Mouse (Mus musculus) hindbrain, embryonic 11.5 days (tissue): ENCODE results near the gene Ube2d1. TPM values are rescaled to one million over a fixed set of nuclear protein-coding genes. Genes with fewer than 3 reads are reported as not detected.
A peak's percentile ranks its signal among the peaks of the same experiment; 100 is the strongest.

ENCODE experiments used
- ATAC-seq: fragments of 200-750 bp; cut with Nextera tagmentation; 2 replicates; pipeline ENCODE4 v1.8.0; 2017; ENCODE audit warnings: mild to moderate bottlenecking, moderate TSS enrichment, moderate library complexity; ENCODE audit not compliant: low FRiP score
- DNase-seq: peaks from one replicate; pipeline ENCODE4 v3.0.0-alpha.2; 2015; ENCODE audit warnings: low spot score
- H3K27ac ChIP-seq: fragments of 300-500 bp; sonication (generic); 2 replicates; pipeline ENCODE4 v1.5.1; 2014; ENCODE audit warnings: mild to moderate bottlenecking, low read depth, low read length
- H3K27me3 ChIP-seq: fragments of 300-500 bp; sonication (generic); 2 replicates; pipeline ENCODE4 v1.6.1; 2014; ENCODE audit warnings: mild to moderate bottlenecking, low read length, moderate library complexity, mixed read lengths; ENCODE audit not compliant: control insufficient read depth, insufficient read depth
- H3K36me3 ChIP-seq: fragments of 300-500 bp; sonication (generic); 2 replicates; pipeline ENCODE4 v1.6.1; 2014; ENCODE audit warnings: mild to moderate bottlenecking, low read length, moderate library complexity, mixed read lengths; ENCODE audit not compliant: control insufficient read depth, insufficient read depth
- H3K4me1 ChIP-seq: fragments of 300-500 bp; sonication (generic); replicated peaks from 2 replicates; pipeline ENCODE4 v1.6.1; 2014; ENCODE audit warnings: low read length, mixed read lengths; ENCODE audit not compliant: control insufficient read depth, insufficient read depth
- H3K4me2 ChIP-seq: fragments of 300-500 bp; sonication (generic); replicated peaks from 2 replicates; pipeline ENCODE4 v1.6.1; 2014; ENCODE audit warnings: mild to moderate bottlenecking, low read depth, low read length
- H3K4me3 ChIP-seq: fragments of 300-500 bp; sonication (generic); 2 replicates; pipeline ENCODE4 v1.5.1; 2014; ENCODE audit warnings: low read depth, low read length
- H3K9ac ChIP-seq: fragments of 300-500 bp; sonication (generic); 2 replicates; pipeline ENCODE4 v1.6.1; 2014; ENCODE audit warnings: low read depth, low read length
- H3K9me3 ChIP-seq: fragments of 300-500 bp; sonication (generic); 2 replicates; pipeline ENCODE4 v1.6.1; 2016; ENCODE audit warnings: low read length; ENCODE audit not compliant: control insufficient read depth
- WGBS: fragments of 180-500 bp; shearing (Covaris S2); extraction: QIAGEN DNeasy Blood & Tissue Kit; methylation state at CpG from one replicate; pipeline ENCODE4 v1.1.7; 2014; 5-methylcytosine and 5-hydroxymethylcytosine counted together
- polyA plus RNA-seq: library from polyadenylated mRNA; unstranded; fragments of >200 nt; fragmentation: Nextera tagmentation; extraction: Ambion mirVana; gene quantifications from 2 replicates; pipeline ENCODE4 v1.2.1, GENCODE M21; 2014

The Ube2d1 gene
- polyA plus RNA-seq, 1 experiment from 2014 or later: 221 TPM

- H3K36me3 ChIP-seq: no peaks in the 10 kb centered on the region
- 23% methylated on average over 6 of the region's 6 CpGs for WGBS
- H3K4me1 ChIP-seq: no peaks in the 10 kb centered on the region
- H3K4me2 ChIP-seq: 0 out of 2 replicates have a peak overlapping the region, but pooled peaks have one; percentile 12
- H3K27ac ChIP-seq: no peak overlapping the region
- H3K27me3 ChIP-seq: no peaks in the 10 kb centered on the region
- no peak overlapping the region for H3K4me3 ChIP-seq
- peak; percentile 68 for DNase-seq
- ATAC-seq: no peak
- H3K9me3 ChIP-seq: no peaks in the 10 kb centered on the region
- no peak overlapping the region for H3K9ac ChIP-seq
These were observed 21.1 kb upstream of the Ube2d1 start for GRCm38 (mm10) chr10:71306190-71306589.

GRCm38 (mm10) chr10:71302490-71302889, 17.4 kb upstream of the Ube2d1 start:
- Histone ChIP-seq H3K9ac (no peak overlapping the region), H3K27ac (no peak overlapping the region), H3K27me3 (no peaks in the 10 kb centered on the region), H3K36me3 (no peaks in the 10 kb centered on the region), H3K9me3 (no peaks in the 10 kb centered on the region), H3K4me2 (no peak overlapping the region), H3K4me3 (no peak overlapping the region), H3K4me1 (no peaks in the 10 kb centered on the region)
- ATAC-seq (no peak), DNase-seq (peak; percentile 34)
- WGBS: 35% methylated on average over 5 of the region's 5 CpGs

- Histone ChIP-seq H3K4me2 (no peak overlapping the region), H3K4me3 (no peak overlapping the region), H3K36me3 (no peaks in the 10 kb centered on the region), H3K9me3 (no peaks in the 10 kb centered on the region), H3K9ac (no peak overlapping the region), H3K27ac (no peak overlapping the region), H3K4me1 (no peaks in the 10 kb centered on the region), H3K27me3 (no peaks in the 10 kb centered on the region)
- 83% methylated on average over 16 of the region's 16 CpGs for WGBS
- no peak for ATAC-seq
- DNase-seq: no peak
These were observed 15.1 kb upstream of the Ube2d1 start for GRCm38 (mm10) chr10:71300161-71300560.

DNA sequence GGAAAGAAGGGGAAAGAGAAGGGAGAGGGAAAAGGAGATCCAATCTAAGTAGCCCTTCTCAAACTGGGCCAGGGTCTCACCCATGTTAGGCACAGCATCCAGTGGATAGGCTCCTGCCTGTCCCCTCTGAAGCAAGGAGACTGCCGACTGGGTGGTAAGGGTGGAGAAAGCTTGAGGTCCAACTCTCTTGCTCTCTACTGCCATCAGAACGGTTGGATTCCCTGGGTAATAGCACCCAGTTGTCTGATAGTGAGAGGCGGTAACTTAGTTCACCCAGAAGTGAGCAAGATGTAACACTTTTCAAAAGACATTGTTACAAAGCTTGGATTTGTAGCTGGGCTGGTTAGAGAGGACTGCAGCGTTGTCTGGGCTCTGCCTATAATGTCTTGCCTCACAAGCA, 8.2 kb upstream of the Ube2d1 start:
- no peak overlapping the region for H3K4me2 ChIP-seq
- no peak overlapping the region for H3K27ac ChIP-seq
- H3K36me3 ChIP-seq: no peaks in the 10 kb centered on the region
- no peaks in the 10 kb centered on the region for H3K4me1 ChIP-seq
- no peaks in the 10 kb centered on the region for H3K9me3 ChIP-seq
- no peak overlapping the region for H3K9ac ChIP-seq
- WGBS: 65% methylated on average over 4 of the region's 4 CpGs
- no peak for ATAC-seq
- H3K4me3 ChIP-seq: no peak overlapping the region
- H3K27me3 ChIP-seq: no peaks in the 10 kb centered on the region
- DNase-seq: no peak

DNA sequence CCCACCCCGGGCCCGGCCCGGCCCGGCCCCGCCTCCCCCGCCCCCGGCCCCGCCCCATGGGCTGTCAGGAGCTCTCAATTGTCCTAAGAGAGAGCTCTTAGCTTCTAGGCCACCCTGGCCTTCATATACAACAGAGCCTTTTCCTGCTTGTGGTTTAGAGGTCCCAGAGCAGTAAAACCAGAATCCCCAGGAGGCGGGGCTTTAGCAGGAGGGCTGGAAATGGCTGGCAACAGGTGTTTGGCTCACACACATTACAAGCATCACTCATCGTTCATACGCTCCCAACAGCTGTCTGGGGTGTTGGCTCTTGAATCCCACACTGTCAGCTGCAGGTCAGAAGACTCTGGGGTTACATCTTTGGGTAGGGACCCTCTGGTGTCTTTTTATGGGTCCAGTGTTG, 7.2 kb upstream of the Ube2d1 start:
- Histone ChIP-seq H3K9ac (no peak overlapping the region), H3K4me2 (no peak overlapping the region), H3K36me3 (no peaks in the 10 kb centered on the region), H3K4me1 (no peaks in the 10 kb centered on the region), H3K27me3 (no peaks in the 10 kb centered on the region), H3K27ac (no peak overlapping the region), H3K9me3 (no peaks in the 10 kb centered on the region), H3K4me3 (no peak overlapping the region)
- 40% methylated on average over 3 of the region's 11 CpGs for WGBS
- ATAC-seq: peak; percentile 61
- DNase-seq: no peak

- H3K36me3 ChIP-seq: no peaks in the 10 kb centered on the region
- no peak overlapping the region for H3K9ac ChIP-seq
- no peaks in the 10 kb centered on the region for H3K4me1 ChIP-seq
- no peak overlapping the region for H3K27ac ChIP-seq
- no peaks in the 10 kb centered on the region for H3K27me3 ChIP-seq
- no peaks in the 10 kb centered on the region for H3K9me3 ChIP-seq
- ATAC-seq: peak; percentile 15; the same call in 1 of the 2 replicates
- H3K4me2 ChIP-seq: no peak overlapping the region
- DNase-seq: no peak
- 25% methylated on average over 4 of the region's 4 CpGs for WGBS
- H3K4me3 ChIP-seq: no peak overlapping the region
These were observed 6.7 kb upstream of the Ube2d1 start for GRCm38 (mm10) chr10:71291801-71292200.

GRCm38 (mm10) chr10:71291179-71291661, 6.2 kb upstream of the Ube2d1 start:
- no peaks in the 10 kb centered on the region for H3K27me3 ChIP-seq
- H3K27ac ChIP-seq: no peak overlapping the region
- H3K4me2 ChIP-seq: no peak overlapping the region
- no peaks in the 10 kb centered on the region for H3K4me1 ChIP-seq
- H3K9ac ChIP-seq: no peak overlapping the region
- H3K36me3 ChIP-seq: no peaks in the 10 kb centered on the region
- WGBS: 22% methylated on average over 3 of the region's 3 CpGs
- DNase-seq: no peak
- no peaks in the 10 kb centered on the region for H3K9me3 ChIP-seq
- ATAC-seq: no peak
- no peak overlapping the region for H3K4me3 ChIP-seq

DNA sequence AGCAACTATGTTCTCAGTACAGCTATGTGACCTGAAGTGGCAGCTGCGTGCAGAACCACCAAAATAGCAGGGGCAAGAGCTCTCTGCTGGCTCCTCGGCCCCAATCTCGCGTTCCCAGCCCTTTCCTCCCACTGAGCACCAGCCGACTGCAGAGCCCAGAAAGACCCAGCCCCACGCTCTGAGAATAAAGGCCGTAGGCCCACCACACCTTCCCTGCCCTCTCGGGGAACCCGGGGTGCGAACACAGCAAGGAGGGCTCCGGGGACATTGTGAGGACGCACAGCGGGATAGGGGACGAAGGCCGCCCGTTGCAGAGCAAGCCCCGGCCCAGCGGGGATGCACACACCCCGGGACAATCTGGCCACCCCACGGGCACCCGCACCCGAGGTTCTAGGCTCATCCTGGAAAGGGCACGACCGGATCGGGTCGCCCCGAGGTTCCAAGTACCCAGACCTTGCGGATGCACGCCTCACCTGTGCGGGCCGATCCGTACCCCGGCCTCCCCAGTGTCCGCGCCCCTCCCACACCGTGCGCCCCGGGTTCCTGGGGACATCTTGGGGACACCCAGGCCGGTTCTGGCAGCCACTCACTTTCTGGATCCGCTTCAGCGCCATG, 444 bp downstream of the Ube2d1 start:
- no peaks in the 10 kb centered on the region for H3K9me3 ChIP-seq
- DNase-seq: peak; percentile 68
- H3K4me3 ChIP-seq: peak overlapping the region; percentile 97
- H3K27me3 ChIP-seq: no peaks in the 10 kb centered on the region
- peak overlapping the region; percentile 59 for H3K4me2 ChIP-seq
- under 1% methylated on average over 34 of the region's 41 CpGs for WGBS
- H3K9ac ChIP-seq: peak overlapping the region; percentile 99
- ATAC-seq: peak; percentile 86
- H3K4me1 ChIP-seq: no peaks in the 10 kb centered on the region
- H3K27ac ChIP-seq: peak overlapping the region; percentile 78
- no peaks in the 10 kb centered on the region for H3K36me3 ChIP-seq

DNA sequence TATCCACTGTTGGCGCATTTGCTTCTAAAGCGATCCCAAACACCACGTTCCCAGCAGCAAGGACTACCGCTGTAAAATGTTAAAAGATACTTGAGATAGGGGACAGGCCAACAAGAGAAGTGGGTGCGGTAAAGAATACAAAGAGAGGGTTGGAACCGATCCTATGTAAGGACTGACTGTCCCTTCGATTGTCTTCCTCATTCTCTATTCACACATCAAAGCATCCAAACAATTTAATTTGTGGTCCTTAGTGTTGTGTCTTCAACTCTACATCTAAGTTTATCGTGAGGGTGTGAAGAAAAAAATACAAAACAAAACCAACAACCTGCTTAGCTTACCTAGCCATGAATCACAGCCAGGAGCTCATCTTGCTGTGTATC, 941 bp downstream of the Ube2d1 start:
- Histone ChIP-seq H3K27me3 (no peaks in the 10 kb centered on the region), H3K9me3 (no peaks in the 10 kb centered on the region), H3K4me3 (peak overlapping the region; percentile 97), H3K9ac (peak overlapping the region; percentile 99), H3K4me2 (peak overlapping the region; percentile 59), H3K36me3 (no peaks in the 10 kb centered on the region), H3K27ac (peak overlapping the region; percentile 78; the same call in 1 of the 2 replicates), H3K4me1 (no peaks in the 10 kb centered on the region)
- DNase-seq (no peak), ATAC-seq (no peak)
- 15% methylated on average over 8 of the region's 8 CpGs for WGBS
